In genomic region chrY:90738841-90739530, GRCm38 (mm10) we compare ENCODE assay signal across 10 mouse cellular contexts. TPM values are rescaled to one million over a fixed set of nuclear protein-coding genes. Genes with fewer than 3 reads are reported as not detected.
DNase-seq lines count a peak whose midpoint lies in the region; ATAC-seq and TF ChIP-seq lines count a peak whose summit lies in the region.
"Not testable (repeated sequence)": the region's sequence is repeated elsewhere in the genome, so short reads cannot be mapped to it uniquely, and the experiment has no call there.
"Had no signal": no experiment of that assay in that cellular context is flagged by ENCODE, and none has a peak within 500 bp of the region (broad histone marks: within the 10 kb centered on the region; RNA-seq: fewer than 3 reads in every experiment).

No protein-coding gene starts in this region.

- TF ChIP-seq POLR2A in brain, embryonic 14.5 days (IDR thresholded peaks at IDR 0.05; ENCODE audit: borderline replicate concordance, extremely low read depth, insufficient read depth, insufficient read length, poor library complexity, severe bottlenecking); kidney, adult 2 months (IDR thresholded peaks at IDR 0.05; ENCODE audit: low read depth, low read length): not testable (repeated sequence)

- not testable (repeated sequence) for H3K9ac ChIP-seq in stomach, embryonic 15.5 days

- H3K27me3 ChIP-seq in heart, embryonic 10.5 days (ENCODE audit: insufficient read depth, poor library complexity, severe bottlenecking); kidney, adult 2 months (replicated peaks; ENCODE audit: control insufficient read depth, insufficient read depth, low read length); stomach, embryonic 15.5 days (replicated peaks): not testable (repeated sequence)

- H3K36me3 ChIP-seq in heart, embryonic 10.5 days = peaks cover 40% of the 10 kb centered on the region
- peaks cover 15% of the 10 kb centered on the region; the same call in 1 of the 2 replicates for H3K36me3 ChIP-seq in kidney, adult 2 months (ENCODE audit: control insufficient read depth, insufficient read depth, low read length)
- H3K36me3 ChIP-seq in stomach, embryonic 15.5 days = peaks cover 29% of the 10 kb centered on the region

- H3K4me3 ChIP-seq in heart, embryonic 10.5 days; kidney, adult 2 months (ENCODE audit: insufficient read depth, low read depth, low read length); stomach, embryonic 15.5 days (replicated peaks): not testable (repeated sequence)

- WGBS in heart, embryonic 10.5 days = 68% methylated on average over 28 of the region's 28 CpGs
- WGBS in kidney, adult 2 months = 75% methylated on average over 28 of the region's 28 CpGs
- WGBS in stomach, embryonic 15.5 days = 72% methylated on average over 28 of the region's 28 CpGs

- peak; percentile 64 for DNase-seq in CD4-positive, CD25-positive, alpha-beta regulatory T cell, adult 2 months (ENCODE audit: low read depth, low spot score)
- DNase-seq in brain, embryonic 14.5 days (ENCODE audit: low read depth) = peak; percentile 82
- peak; percentile 91 for DNase-seq in heart, embryonic 10.5 days (ENCODE audit: low spot score)
- DNase-seq in kidney, adult 2 months = peak; percentile 40
- peak; percentile 50 for DNase-seq in liver
- DNase-seq in naive thymus-derived CD4-positive, alpha-beta T cell, adult 2 months (ENCODE audit: low read depth) = peak; percentile 77

- H3K4me2 ChIP-seq in stomach, embryonic 15.5 days = not testable (repeated sequence)

- TF ChIP-seq CTCF in brain, embryonic 14.5 days (IDR thresholded peaks at IDR 0.05; ENCODE audit: borderline replicate concordance, extremely low read depth, insufficient read depth, insufficient read length); kidney, adult 2 months (conservative IDR thresholded peaks at IDR 0.05; ENCODE audit: insufficient read depth, insufficient read length, low read depth, low read length): not testable (repeated sequence)

- peaks cover 40% of the 10 kb centered on the region for H3K9me3 ChIP-seq in heart, embryonic 10.5 days
- peaks cover 32% of the 10 kb centered on the region for H3K9me3 ChIP-seq in stomach, embryonic 15.5 days

- not testable (repeated sequence) for H3K27ac ChIP-seq in heart, embryonic 10.5 days; kidney, adult 2 months (ENCODE audit: insufficient read depth, low read depth, low read length); stomach, embryonic 15.5 days

- peak; percentile 12; the same call in 1 of the 2 replicates for ATAC-seq in erythroblast, adult 5-6 weeks (replicated peaks; ENCODE audit: low FRiP score, poor library complexity, severe bottlenecking)
- peak; percentile 10; the same call in 1 of the 2 replicates for ATAC-seq in stomach, embryonic 15.5 days (ENCODE audit: insufficient read depth, low FRiP score, low read depth)

- H3K4me1 ChIP-seq in heart, embryonic 10.5 days; kidney, adult 2 months (ENCODE audit: control insufficient read depth, insufficient read depth, low read length); stomach, embryonic 15.5 days: not testable (repeated sequence)

RNA-seq across cellular contexts. Expression of gene Gm21860, which starts 15.6 kb away (rescaled TPM):
- not detected in 2 replicates for polyA plus RNA-seq in brain, embryonic 14.5 days (2012; rRNA removed)
- total RNA-seq in erythroblast, adult 5-6 weeks (2015; ENCODE audit: low replicate concordance) = not detected in 2 replicates
- total RNA-seq in erythroblast, adult 5-6 weeks (2017; ENCODE audit: low replicate concordance) = not detected in 2 replicates
- polyA plus RNA-seq in heart, embryonic 10.5 days (2016; fragmentation: Nextera tagmentation; extraction: Ambion mirVana) = not detected in 2 replicates
- not detected in 2 replicates for polyA plus RNA-seq in kidney, adult 2 months (2012; rRNA removed)
- polyA plus RNA-seq in stomach, embryonic 15.5 days (2015; fragmentation: Nextera tagmentation; extraction: Ambion mirVana) = not detected in 2 replicates
- total RNA-seq: heart, postnatal 14 days had no signal
- polyA plus RNA-seq: midbrain, embryonic 16.5 days had no signal

RNA-seq across cellular contexts. Expression of gene Gm47283, which starts 45.6 kb away (rescaled TPM):
- not detected in 2 replicates for polyA plus RNA-seq in brain, embryonic 14.5 days (2012; rRNA removed)
- not detected in 2 replicates for total RNA-seq in erythroblast, adult 5-6 weeks (2015; ENCODE audit: low replicate concordance)
- total RNA-seq in erythroblast, adult 5-6 weeks (2017; ENCODE audit: low replicate concordance) = not detected in 2 replicates
- polyA plus RNA-seq in heart, embryonic 10.5 days (2016; fragmentation: Nextera tagmentation; extraction: Ambion mirVana) = not detected in 2 replicates
- not detected in 2 replicates for polyA plus RNA-seq in kidney, adult 2 months (2012; rRNA removed)
- polyA plus RNA-seq in stomach, embryonic 15.5 days (2015; fragmentation: Nextera tagmentation; extraction: Ambion mirVana) = not detected in 2 replicates
- total RNA-seq: heart, postnatal 14 days had no signal
- polyA plus RNA-seq: midbrain, embryonic 16.5 days had no signal

Comparison
In these comparisons a context has a peak if more than half of its experiments do, and no peak if none do; other contexts are left out.
1. DNase-seq: peak in every context shown above with its lines; median percentile 91 in heart, embryonic 10.5 days; 82 in brain, embryonic 14.5 days; 77 in naive thymus-derived CD4-positive, alpha-beta T cell, adult 2 months; 64 in CD4-positive, CD25-positive, alpha-beta regulatory T cell, adult 2 months; 50 in liver; 40 in kidney, adult 2 months.